Mouse (Mus musculus) spleen, postnatal 0 days (tissue): ENCODE results near the gene 2300003K06Rik. TPM values are rescaled to one million over a fixed set of nuclear protein-coding genes. Genes with fewer than 3 reads are reported as not detected.

Source experiments
- polyA plus RNA-seq: library from polyadenylated mRNA; unstranded; fragments of >200 nt; fragmentation: Nextera tagmentation; extraction: Ambion mirVana; gene quantifications from 2 replicates; pipeline ENCODE4 v1.2.1, GENCODE M21; 2015

The 2300003K06Rik gene
- not detected in 2 replicates for polyA plus RNA-seq

DNA sequence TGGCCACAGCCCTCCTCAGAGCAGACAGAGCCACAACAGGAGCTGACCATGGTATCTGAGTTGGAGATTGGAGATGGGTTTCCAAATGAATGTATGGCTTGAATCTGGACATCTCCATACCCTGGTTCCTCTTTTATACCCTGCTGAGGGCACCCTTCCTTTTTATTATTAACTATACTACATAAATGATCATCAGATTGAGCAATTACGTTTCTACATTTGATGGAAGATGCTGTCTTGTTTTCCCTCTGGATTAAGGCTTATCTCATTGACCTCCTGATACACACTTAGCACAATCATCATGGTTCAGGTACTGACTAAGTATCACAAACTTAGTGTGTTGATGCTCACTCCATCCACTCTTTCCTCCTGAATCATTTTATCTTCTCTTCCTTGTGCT, at the start of gene 2300003K06Rik:
2300003K06Rik (minus strand) TSS at position 101 of the 400 bp plus-strand sequence.

DNA sequence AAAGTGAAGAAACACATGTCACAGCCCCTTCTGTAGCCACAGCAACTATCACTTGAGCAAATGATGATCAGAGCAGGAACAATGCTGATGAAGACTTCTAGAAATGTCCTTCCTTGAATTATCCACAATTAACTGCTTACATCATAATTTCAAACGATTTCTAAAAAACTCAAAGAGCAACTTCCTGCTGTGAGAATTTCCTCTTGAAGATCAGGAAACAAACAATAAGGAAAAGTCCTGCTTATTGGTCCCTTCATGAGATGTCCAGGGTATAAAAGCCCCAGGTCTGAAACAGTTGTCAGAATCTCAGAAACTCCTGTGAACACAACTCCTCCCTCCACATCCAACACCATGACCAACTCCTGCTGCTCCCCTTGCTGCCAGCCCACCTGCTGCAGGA, 41.0 kb upstream of the 2300003K06Rik start, which contains the start of gene Gm11567:
Gm11567 (plus strand) TSS at position 301 of the 400 bp plus-strand sequence.

DNA sequence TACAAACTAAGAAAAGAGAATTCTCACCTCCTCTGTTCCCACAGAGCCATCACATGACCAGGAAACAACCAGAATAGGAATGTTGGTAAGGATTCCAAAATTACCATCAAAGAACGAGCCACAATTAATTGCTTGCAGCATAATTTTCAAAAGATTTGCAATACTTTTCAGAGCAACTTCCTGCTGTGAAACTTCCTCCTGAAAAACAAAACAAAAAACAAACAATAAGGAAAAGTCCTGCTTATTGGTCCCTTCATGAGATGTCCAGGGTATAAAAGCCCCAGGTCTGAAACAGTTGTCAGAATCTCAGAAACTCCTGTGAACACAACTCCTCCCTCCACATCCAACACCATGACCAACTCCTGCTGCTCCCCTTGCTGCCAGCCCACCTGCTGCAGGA, 35.2 kb upstream of the 2300003K06Rik start, which contains the start of gene Krtap9-1:
Krtap9-1 (plus strand) TSS at position 301 of the 400 bp plus-strand sequence.

DNA sequence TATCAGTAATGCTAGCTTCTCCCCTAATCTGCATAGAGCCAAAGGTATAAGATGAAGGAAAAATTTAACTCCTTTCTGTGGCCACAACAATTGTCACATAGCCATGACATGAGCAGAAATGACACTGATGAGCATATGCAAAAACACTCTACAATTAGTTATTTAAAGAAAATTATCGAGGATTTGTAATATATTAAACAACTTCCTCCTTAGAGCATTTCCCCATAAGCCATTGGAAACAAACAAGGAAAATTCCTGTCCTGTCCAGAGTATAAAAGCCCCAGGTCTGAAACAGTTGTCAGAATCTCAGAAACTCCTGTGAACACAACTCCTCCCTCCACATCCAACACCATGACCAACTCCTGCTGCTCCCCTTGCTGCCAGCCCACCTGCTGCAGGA, 26.3 kb upstream of the 2300003K06Rik start, which contains the start of gene Gm11559:
Gm11559 (plus strand) TSS at position 301 of the 400 bp plus-strand sequence.

DNA sequence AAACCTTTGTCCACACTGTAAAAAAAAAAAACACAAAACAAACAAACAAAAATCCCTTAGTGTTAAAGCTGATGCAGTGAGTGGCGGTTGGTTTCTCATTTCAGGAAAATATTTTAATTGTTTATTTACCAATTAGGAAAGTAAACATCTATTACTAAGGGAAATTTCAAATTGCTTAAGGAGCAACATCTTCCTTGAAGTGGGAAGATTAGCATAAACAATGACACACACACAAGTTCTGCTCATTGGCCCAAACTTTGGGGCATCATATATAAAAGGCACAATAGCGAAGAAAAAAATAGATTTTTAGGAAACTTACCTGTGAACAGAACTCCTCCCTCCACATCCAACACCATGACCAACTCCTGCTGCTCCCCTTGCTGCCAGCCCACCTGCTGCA, 19.8 kb upstream of the 2300003K06Rik start, which contains the start of gene Gm11568:
Gm11568 (plus strand) TSS at position 301 of the 400 bp plus-strand sequence.

DNA sequence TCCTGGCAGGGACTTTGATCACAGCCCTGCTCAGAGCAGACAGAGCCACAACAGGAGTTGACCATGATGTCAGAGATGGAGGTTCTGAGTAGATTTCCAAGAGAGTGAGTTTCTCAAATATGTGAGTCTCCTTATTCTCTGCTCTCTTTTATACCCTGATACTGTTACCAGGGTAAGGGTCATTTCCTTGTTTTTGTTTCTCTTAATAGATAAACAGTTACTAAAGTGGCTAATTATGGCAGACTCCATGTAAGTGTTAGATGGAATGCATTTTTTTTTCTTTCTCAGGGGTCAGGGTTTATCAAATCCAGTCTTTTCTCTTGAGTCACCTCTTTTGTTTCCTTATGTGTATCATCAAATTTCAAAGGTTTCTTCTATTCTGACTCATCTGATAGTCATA, 13.6 kb upstream of the 2300003K06Rik start, which contains the start of gene Krtap4-16:
Krtap4-16 (minus strand) TSS at position 101 of the 400 bp plus-strand sequence.

DNA sequence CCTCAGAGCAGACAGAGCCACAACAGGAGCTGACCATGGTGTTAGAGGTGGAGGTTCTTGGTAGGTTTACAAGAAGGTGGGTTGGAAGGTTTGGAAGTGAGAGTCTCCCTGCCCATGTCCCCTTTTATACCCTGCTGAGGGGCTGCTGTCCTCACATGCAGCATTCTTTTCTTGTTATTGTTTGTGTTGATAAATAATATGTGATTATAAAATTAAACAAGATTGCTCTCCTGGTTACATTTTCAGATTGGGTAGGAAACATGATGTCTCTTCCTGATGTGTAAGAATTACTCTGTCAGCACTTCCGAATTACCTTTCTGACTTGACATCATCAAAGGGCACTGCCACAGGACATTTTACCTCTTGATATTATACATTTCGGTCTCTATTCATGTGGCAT, 22.3 kb downstream of the 2300003K06Rik start, which contains the start of gene Gm11564:
Gm11564 (minus strand) TSS at position 101 of the 400 bp plus-strand sequence.

DNA sequence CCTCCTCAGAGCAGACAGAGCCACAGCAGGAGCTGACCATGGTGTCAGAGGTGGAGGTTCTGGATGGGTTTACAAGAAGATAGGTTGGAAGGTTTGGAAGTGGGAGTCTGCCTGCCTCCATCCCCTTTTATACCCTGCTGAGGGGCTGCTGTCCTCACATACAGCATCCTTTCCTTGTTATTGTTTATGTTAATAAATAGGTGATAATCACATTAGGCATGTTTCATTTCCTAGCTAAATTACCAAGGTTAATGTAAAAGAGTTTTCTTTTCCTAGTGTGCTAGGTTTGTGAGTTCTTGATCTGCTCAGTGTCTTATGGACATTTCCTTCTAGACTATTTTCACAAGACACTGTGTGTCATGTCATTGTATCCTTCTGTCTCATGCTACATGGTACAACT, 28.1 kb downstream of the 2300003K06Rik start, which contains the start of gene Krtap4-13:
Krtap4-13 (minus strand) TSS at position 101 of the 400 bp plus-strand sequence.

DNA sequence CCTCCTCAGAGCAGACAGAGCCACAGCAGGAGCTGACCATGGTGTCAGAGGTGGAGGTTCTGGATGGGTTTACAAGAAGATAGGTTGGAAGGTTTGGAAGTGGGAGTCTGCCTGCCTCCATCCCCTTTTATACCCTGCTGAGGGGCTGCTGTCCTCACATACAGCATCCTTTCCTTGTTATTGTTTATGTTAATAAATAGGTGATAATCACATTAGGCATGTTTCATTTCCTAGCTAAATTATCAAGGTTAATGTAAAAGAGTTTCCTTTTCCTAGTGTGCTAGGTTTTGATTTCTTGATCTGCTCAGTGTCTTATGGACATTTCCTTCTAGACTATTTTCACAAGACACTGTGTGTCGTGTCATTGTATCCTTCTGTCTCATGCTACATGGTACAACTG, 33.5 kb downstream of the 2300003K06Rik start, which contains the start of gene Gm11554:
Gm11554 (minus strand) TSS at position 101 of the 400 bp plus-strand sequence.

DNA sequence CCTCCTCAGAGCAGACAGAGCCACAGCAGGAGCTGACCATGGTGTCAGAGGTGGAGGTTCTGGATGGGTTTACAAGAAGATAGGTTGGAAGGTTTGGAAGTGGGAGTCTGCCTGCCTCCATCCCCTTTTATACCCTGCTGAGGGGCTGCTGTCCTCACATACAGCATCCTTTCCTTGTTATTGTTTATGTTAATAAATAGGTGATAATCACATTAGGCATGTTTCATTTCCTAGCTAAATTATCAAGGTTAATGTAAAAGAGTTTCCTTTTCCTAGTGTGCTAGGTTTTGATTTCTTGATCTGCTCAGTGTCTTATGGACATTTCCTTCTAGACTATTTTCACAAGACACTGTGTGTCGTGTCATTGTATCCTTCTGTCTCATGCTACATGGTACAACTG, 39.0 kb downstream of the 2300003K06Rik start, which contains the start of gene Gm11569:
Gm11569 (minus strand) TSS at position 101 of the 400 bp plus-strand sequence.

DNA sequence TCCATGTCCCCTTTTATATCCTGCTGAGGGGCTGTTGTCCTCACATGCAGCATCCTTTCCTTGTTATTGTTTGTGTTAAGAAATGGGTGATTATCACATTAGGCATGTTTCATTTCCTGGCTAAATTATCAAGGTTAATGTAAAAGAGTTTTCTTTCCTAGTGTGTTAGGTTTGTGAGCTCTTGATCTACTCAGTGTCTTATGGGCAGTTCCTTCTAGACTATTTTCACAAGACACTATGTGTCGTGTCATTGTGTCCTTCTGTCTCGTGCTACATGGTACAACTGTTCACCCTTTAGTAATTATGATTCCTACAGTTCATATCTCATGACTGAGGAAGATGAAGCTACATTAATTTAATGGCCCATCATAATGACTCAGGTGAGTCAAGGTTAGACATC, 44.5 kb downstream of the 2300003K06Rik start, which contains the start of gene Gm11596:
Gm11596 (minus strand) TSS at position 101 of the 400 bp plus-strand sequence.

Other genes with a start within 250 kb of the 2300003K06Rik start
- gene Krtap1-3, start 246.7 kb downstream of the 2300003K06Rik start, polyA plus RNA-seq: not detected in 2 replicates
- gene Krtap9-3, start 240.0 kb downstream of the 2300003K06Rik start, polyA plus RNA-seq: not detected in 2 replicates
- gene Gm11938, start 234.8 kb downstream of the 2300003K06Rik start, polyA plus RNA-seq: not detected in 2 replicates
- gene Gm11937, start 227.9 kb downstream of the 2300003K06Rik start, polyA plus RNA-seq: not detected in 2 replicates
- gene Krtap2-4, start 223.2 kb downstream of the 2300003K06Rik start, polyA plus RNA-seq: not detected in 2 replicates
- gene Gm11562, start 217.6 kb downstream of the 2300003K06Rik start, polyA plus RNA-seq: not detected in 2 replicates
- not detected in 2 replicates for gene Krtap4-1, start 209.8 kb downstream of the 2300003K06Rik start, polyA plus RNA-seq
- gene Krtap4-2, start 203.0 kb downstream of the 2300003K06Rik start, polyA plus RNA-seq: not detected in 2 replicates
- not detected in 2 replicates for gene Krtap4-7, start 194.0 kb downstream of the 2300003K06Rik start, polyA plus RNA-seq
- gene Gm11555, start 187.8 kb downstream of the 2300003K06Rik start, polyA plus RNA-seq: not detected in 2 replicates
- not detected in 2 replicates for gene Gm11563, start 179.1 kb downstream of the 2300003K06Rik start, polyA plus RNA-seq
- not detected in 2 replicates for gene Krtap4-6, start 172.1 kb downstream of the 2300003K06Rik start, polyA plus RNA-seq
- gene Gm14190, start 147.3 kb downstream of the 2300003K06Rik start, polyA plus RNA-seq: not detected in 2 replicates
- gene Gm14180, start 103.8 kb downstream of the 2300003K06Rik start, polyA plus RNA-seq: not detected in 2 replicates
- not detected in 2 replicates for gene Gm11595, start 65.2 kb downstream of the 2300003K06Rik start, polyA plus RNA-seq
- gene Krtap4-8, start 57.4 kb downstream of the 2300003K06Rik start, polyA plus RNA-seq: not detected in 2 replicates
- not detected in 2 replicates for gene Krtap4-9, start 52.9 kb downstream of the 2300003K06Rik start, polyA plus RNA-seq
- not detected in 2 replicates for gene Gm11596, start 44.6 kb downstream of the 2300003K06Rik start, polyA plus RNA-seq
- gene Gm11569, start 39.1 kb downstream of the 2300003K06Rik start, polyA plus RNA-seq: not detected in 2 replicates
- gene Gm11554, start 33.6 kb downstream of the 2300003K06Rik start, polyA plus RNA-seq: not detected in 2 replicates
- not detected in 2 replicates for gene Krtap4-13, start 28.2 kb downstream of the 2300003K06Rik start, polyA plus RNA-seq
- gene Gm11564, start 22.4 kb downstream of the 2300003K06Rik start, polyA plus RNA-seq: not detected in 2 replicates
- gene Krtap4-16, start 13.5 kb upstream of the 2300003K06Rik start, polyA plus RNA-seq: not detected in 2 replicates
- gene Gm11568, start 19.9 kb upstream of the 2300003K06Rik start, polyA plus RNA-seq: not detected in 2 replicates
- gene Gm11559, start 26.4 kb upstream of the 2300003K06Rik start, polyA plus RNA-seq: not detected in 2 replicates
- gene Krtap9-1, start 35.3 kb upstream of the 2300003K06Rik start, polyA plus RNA-seq: not detected in 2 replicates
- gene Gm11567, start 41.1 kb upstream of the 2300003K06Rik start, polyA plus RNA-seq: not detected in 2 replicates
- not detected in 2 replicates for gene Krtap31-1, start 69.9 kb upstream of the 2300003K06Rik start, polyA plus RNA-seq
- not detected in 2 replicates for gene Gm11565, start 76.7 kb upstream of the 2300003K06Rik start, polyA plus RNA-seq
- not detected in 2 replicates for gene Krtap31-2, start 98.2 kb upstream of the 2300003K06Rik start, polyA plus RNA-seq
- gene Krtap9-5, start 110.4 kb upstream of the 2300003K06Rik start, polyA plus RNA-seq: not detected in 2 replicates
- not detected in 2 replicates for gene Krtap29-1, start 141.0 kb upstream of the 2300003K06Rik start, polyA plus RNA-seq
- gene Krtap16-1, start 148.5 kb upstream of the 2300003K06Rik start, polyA plus RNA-seq: not detected in 2 replicates
- gene Krtap17-1, start 155.9 kb upstream of the 2300003K06Rik start, polyA plus RNA-seq: not detected in 2 replicates
- gene Krt33a, start 178.1 kb upstream of the 2300003K06Rik start, polyA plus RNA-seq: not detected in 2 replicates
- gene Krt33b, start 191.8 kb upstream of the 2300003K06Rik start, polyA plus RNA-seq: not detected in 2 replicates
- not detected in 2 replicates for gene Krt34, start 203.5 kb upstream of the 2300003K06Rik start, polyA plus RNA-seq
- not detected in 2 replicates for gene Krt31, start 212.5 kb upstream of the 2300003K06Rik start, polyA plus RNA-seq